Mouse (Mus musculus): ENCODE measurements around the gene Matk.
"Not testable (repeated sequence)": the region's sequence is repeated elsewhere in the genome, so short reads cannot be mapped to it uniquely, and the experiment has no call there.

Gene Matk

GRCm38 (mm10) chr10:81252424-81253419 lies at the start of gene Matk:
Gene Matk, plus strand, starts transcription at chr10:81252935.
- peak; percentile 21; the same call in 1 of the 2 replicates for ATAC-seq (ENCODE audit: insufficient number of reproducible peaks, low FRiP score, low TSS enrichment)

- ATAC-seq (ENCODE audit: insufficient number of reproducible peaks, low FRiP score, low TSS enrichment) = no peak
Observed at GRCm38 (mm10) chr10:81202978-81203720, 49.6 kb upstream of the Matk start.

- ATAC-seq (ENCODE audit: insufficient number of reproducible peaks, low FRiP score, low TSS enrichment) = no peak
Observed at GRCm38 (mm10) chr10:81204137-81204536, 48.6 kb upstream of the Matk start.

GRCm38 (mm10) chr10:81210154-81210553 lies 42.6 kb upstream of the Matk start:
- no peak for ATAC-seq (ENCODE audit: insufficient number of reproducible peaks, low FRiP score, low TSS enrichment)

- ATAC-seq (ENCODE audit: insufficient number of reproducible peaks, low FRiP score, low TSS enrichment) = no peak
Observed at GRCm38 (mm10) chr10:81216260-81216659, 36.5 kb upstream of the Matk start.

GRCm38 (mm10) chr10:81216810-81217209 lies 35.9 kb upstream of the Matk start:
- ATAC-seq (ENCODE audit: insufficient number of reproducible peaks, low FRiP score, low TSS enrichment) = no peak; the same call in 1 of the 2 replicates

- ATAC-seq (ENCODE audit: insufficient number of reproducible peaks, low FRiP score, low TSS enrichment) = not testable (repeated sequence)
Observed at GRCm38 (mm10) chr10:81217267-81217666, 35.5 kb upstream of the Matk start.

GRCm38 (mm10) chr10:81217964-81218363 lies 34.8 kb upstream of the Matk start:
- peak; percentile 56; the same call in 1 of the 2 replicates for ATAC-seq (ENCODE audit: insufficient number of reproducible peaks, low FRiP score, low TSS enrichment)

GRCm38 (mm10) chr10:81221402-81222015 lies 31.2 kb upstream of the Matk start:
- ATAC-seq (ENCODE audit: insufficient number of reproducible peaks, low FRiP score, low TSS enrichment) = no peak

- ATAC-seq (ENCODE audit: insufficient number of reproducible peaks, low FRiP score, low TSS enrichment) = not testable (repeated sequence)
Observed at GRCm38 (mm10) chr10:81223731-81224130, 29.0 kb upstream of the Matk start.

GRCm38 (mm10) chr10:81229735-81230437 lies 22.8 kb upstream of the Matk start:
- no peak for ATAC-seq (ENCODE audit: insufficient number of reproducible peaks, low FRiP score, low TSS enrichment)

GRCm38 (mm10) chr10:81230438-81231332 lies 22.1 kb upstream of the Matk start, which contains the start of gene Atcay:
Gene Atcay, minus strand, starts transcription at chr10:81230833.
- peak; percentile 83 for ATAC-seq (ENCODE audit: insufficient number of reproducible peaks, low FRiP score, low TSS enrichment)

- ATAC-seq (ENCODE audit: insufficient number of reproducible peaks, low FRiP score, low TSS enrichment) = no peak
Observed at GRCm38 (mm10) chr10:81231436-81231835, 21.3 kb upstream of the Matk start.

- ATAC-seq (ENCODE audit: insufficient number of reproducible peaks, low FRiP score, low TSS enrichment) = peak; percentile 74
Observed at GRCm38 (mm10) chr10:81232580-81233225, 20.0 kb upstream of the Matk start, which contains the start of gene Zfr2. Gene Zfr2, plus strand, starts transcription at chr10:81233155.

GRCm38 (mm10) chr10:81233226-81233585 lies 19.5 kb upstream of the Matk start:
- no peak for ATAC-seq (ENCODE audit: insufficient number of reproducible peaks, low FRiP score, low TSS enrichment)

GRCm38 (mm10) chr10:81234206-81234605 lies 18.5 kb upstream of the Matk start:
- no peak for ATAC-seq (ENCODE audit: insufficient number of reproducible peaks, low FRiP score, low TSS enrichment)

GRCm38 (mm10) chr10:81236471-81237268 lies 16.1 kb upstream of the Matk start:
- ATAC-seq (ENCODE audit: insufficient number of reproducible peaks, low FRiP score, low TSS enrichment) = no peak

GRCm38 (mm10) chr10:81238618-81239017 lies 14.1 kb upstream of the Matk start:
- no peak for ATAC-seq (ENCODE audit: insufficient number of reproducible peaks, low FRiP score, low TSS enrichment)
